Mouse (Mus musculus) MEL (cell line): ENCODE results near the gene Aspscr1. TPM values are rescaled to one million over a fixed set of nuclear protein-coding genes. Genes with fewer than 3 reads are reported as not detected.

Experiments used
- DNase-seq: peaks from one replicate; pipeline ENCODE4 v3.0.0; 2011; ENCODE audit warnings: low read depth, low spot score
- H3K27ac ChIP-seq: 2 replicates; pipeline ENCODE4 v1.5.1; 2012; ENCODE audit warnings: low read depth, mild to moderate bottlenecking, control low read depth, low read length, moderate library complexity; ENCODE audit not compliant: control insufficient read depth
- H3K27me3 ChIP-seq, 2 experiments: fragments of 150-350 bp in 1 of 2; sonication (generic) in 1 of 2; 2 replicates each; pipeline ENCODE4 v1.6.1; 2012; ENCODE audit warnings: low read length in 2 of 2, mild to moderate bottlenecking in 2 of 2, improper control_type of control experiment in 1 of 2, moderate library complexity in 1 of 2; ENCODE audit not compliant: insufficient read depth in 2 of 2, control insufficient read depth in 1 of 2
- H3K36me3 ChIP-seq, 2 experiments: 2 replicates each; pipeline ENCODE4 v1.6.1; 2012 to 2014; ENCODE audit warnings: low read length in 2 of 2, improper control_type of control experiment in 1 of 2, inconsistent platforms in 1 of 2, mild to moderate bottlenecking in 1 of 2; ENCODE audit not compliant: insufficient read depth in 2 of 2, control insufficient read depth in 1 of 2
- H3K4me1 ChIP-seq, 2 experiments: fragments of 150-350 bp in 1 of 2; sonication (generic) in 1 of 2; 2 replicates each; pipeline ENCODE4 v1.6.1; 2012; ENCODE audit warnings: low read length in 2 of 2, improper control_type of control experiment in 1 of 2, mild to moderate bottlenecking in 1 of 2; ENCODE audit not compliant: insufficient read depth in 2 of 2, control insufficient read depth in 1 of 2
- H3K4me3 ChIP-seq, 2 experiments: fragments of 150-350 bp in 1 of 2; sonication (generic) in 1 of 2; 2 replicates each; pipeline ENCODE4 v1.5.1; 2012; ENCODE audit warnings: low read depth in 2 of 2, low read length in 2 of 2, mild to moderate bottlenecking in 2 of 2, moderate library complexity in 2 of 2, control low read depth in 1 of 2, improper control_type of control experiment in 1 of 2; ENCODE audit not compliant: control insufficient read depth in 1 of 2, insufficient read depth in 1 of 2
- H3K79me2 ChIP-seq: 2 replicates; pipeline ENCODE4 v1.6.1; 2012; ENCODE audit warnings: mild to moderate bottlenecking, low read length, moderate library complexity; ENCODE audit not compliant: control insufficient read depth, poor library complexity, insufficient read depth
- H3K9ac ChIP-seq: 2 replicates; pipeline ENCODE4 v1.6.1; 2012; ENCODE audit warnings: low read depth, mild to moderate bottlenecking, control low read depth, low read length, moderate library complexity; ENCODE audit not compliant: control insufficient read depth, poor library complexity, severe bottlenecking
- H3K9me3 ChIP-seq: fragments of 150-350 bp; sonication (generic); replicated peaks from 2 replicates; pipeline ENCODE4 v1.6.1; 2012; ENCODE audit warnings: mild to moderate bottlenecking, low read length, improper control_type of control experiment, moderate library complexity; ENCODE audit not compliant: insufficient read depth
- CHD2 ChIP-seq: IDR thresholded peaks from 2 replicates; pipeline ENCODE4 v1.6.1; 2011; ENCODE audit warnings: low read length, improper control_type of control experiment
- EP300 ChIP-seq, 2 experiments: IDR thresholded peaks; 2 replicates each; pipeline ENCODE4 v1.6.1; 2011; ENCODE audit warnings: improper control_type of control experiment in 2 of 2, low read length in 2 of 2, low read depth in 1 of 2, mild to moderate bottlenecking in 1 of 2
- GABPA ChIP-seq: IDR thresholded peaks from 2 replicates; pipeline ENCODE4 v1.6.1; 2012; ENCODE audit warnings: low read depth, mild to moderate bottlenecking, inconsistent platforms, low read length, improper control_type of control experiment, moderate library complexity
- KAT2A ChIP-seq: conservative IDR thresholded peaks from 2 replicates; pipeline ENCODE4 v1.6.1; 2012; ENCODE audit warnings: low read depth, low read length, improper control_type of control experiment, inconsistent platforms
- MXI1 ChIP-seq: IDR thresholded peaks from 2 replicates; pipeline ENCODE4 v1.6.1; 2011; ENCODE audit warnings: mild to moderate bottlenecking, low read depth, low read length, improper control_type of control experiment
- POLR2AphosphoS2 ChIP-seq: IDR thresholded peaks from 2 replicates; pipeline ENCODE4 v1.6.1; 2011; ENCODE audit warnings: low read length, improper control_type of control experiment
- POLR2AphosphoS5 ChIP-seq: IDR thresholded peaks from 2 replicates; pipeline ENCODE4 v1.6.1; 2012; ENCODE audit warnings: low read depth, borderline replicate concordance, mild to moderate bottlenecking, inconsistent platforms, low read length, moderate library complexity, mixed read lengths
- RCOR1 ChIP-seq: IDR thresholded peaks from 2 replicates; pipeline ENCODE4 v1.6.1; 2012; ENCODE audit warnings: low read depth, mild to moderate bottlenecking, inconsistent platforms, low read length, improper control_type of control experiment
- SIN3A ChIP-seq: IDR thresholded peaks from 2 replicates; pipeline ENCODE4 v1.6.1; 2012; ENCODE audit warnings: low read length, improper control_type of control experiment, inconsistent platforms
- ZKSCAN1 ChIP-seq: IDR thresholded peaks from 2 replicates; pipeline ENCODE4 v1.6.1; 2012; ENCODE audit warnings: low read depth, mild to moderate bottlenecking, inconsistent platforms, low read length, improper control_type of control experiment, moderate library complexity
- ZMIZ1 ChIP-seq: IDR thresholded peaks from 2 replicates; pipeline ENCODE4 v1.6.1; 2012; ENCODE audit warnings: low read depth, mild to moderate bottlenecking, inconsistent platforms, low read length, improper control_type of control experiment, moderate library complexity
- polyA plus RNA-seq, 2 experiments: library from polyadenylated mRNA; stranded (reverse) in 1 of 2; unstranded in 1 of 2; fragments of >175 nt in 1 of 2; fragments of >200 nt in 1 of 2; gene quantifications; 2 replicates each; pipeline versions ENCODE4 v1.2.1 to v1.2.4; 2012; ENCODE audit warnings: low replicate concordance in 2 of 2, low read depth in 1 of 2; ENCODE audit not compliant: insufficient read length in 2 of 2, insufficient read depth in 1 of 2, missing spikeins in 1 of 2
- total RNA-seq: library from RNA; depleted of rRNA; stranded (reverse); fragments of 300-350 nt; gene quantifications from 2 replicates; pipeline ENCODE4 v1.2.3, GENCODE M21; 2012

Gene Aspscr1
- total and polyA plus RNA-seq, 3 experiments = 36.2 to 72.5 TPM; not detected in 1

- H3K27ac ChIP-seq = no peak overlapping the region
- DNase-seq = no peak
- no peaks in the 10 kb centered on the region for H3K79me2 ChIP-seq
- H3K9me3 ChIP-seq = no peaks in the 10 kb centered on the region
- H3K4me1 ChIP-seq = no peaks in the 10 kb centered on the region
- TF ChIP-seq POLR2AphosphoS5 = no peak
- TF ChIP-seq ZKSCAN1 = no peak
- H3K9ac ChIP-seq = no peak overlapping the region
- no peaks in the 10 kb centered on the region; a peak in 1 of 4 replicates for H3K36me3 ChIP-seq
- no peak overlapping the region for H3K4me3 ChIP-seq
- no peaks in the 10 kb centered on the region for H3K27me3 ChIP-seq
Measured at GRCm38 (mm10) chr11:120704486-120705325, 31.9 kb downstream of the Aspscr1 start.

- DNase-seq = no peak
Measured at GRCm38 (mm10) chr11:120706120-120706519, 33.3 kb downstream of the Aspscr1 start.

GRCm38 (mm10) chr11:120707225-120707624, 34.5 kb downstream of the Aspscr1 start:
- TF ChIP-seq CHD2 (no peak), ZMIZ1 (no peak), KAT2A (no peak)
- TF ChIP-seq, all 39 proteins: peak for 0
- Histone ChIP-seq H3K9ac (no peak overlapping the region), H3K79me2 (no peaks in the 10 kb centered on the region), H3K9me3 (no peaks in the 10 kb centered on the region), H3K4me3 (no peak overlapping the region), H3K27me3 (no peaks in the 10 kb centered on the region), H3K4me1 (no peaks in the 10 kb centered on the region), H3K27ac (no peak overlapping the region), H3K36me3 (no peaks in the 10 kb centered on the region; a peak in 1 of 4 replicates)
- no peak for DNase-seq

More at GRCm38 (mm10) chr11:120706120-120706519, 33.3 kb downstream of the Aspscr1 start:
- no peaks in the 10 kb centered on the region; a peak in 1 of 4 replicates for H3K36me3 ChIP-seq
- TF ChIP-seq RCOR1 (no peak), EP300 (IDR thresholded peaks at IDR 0.05; ENCODE audit: low read depth in 1 of 2, low read length in 2 of 2) (no peak), GABPA (no peak), POLR2AphosphoS5 (no peak), POLR2AphosphoS2 (no peak), MXI1 (no peak), CHD2 (no peak), SIN3A (no peak)
- H3K4me3 ChIP-seq = no peak overlapping the region
- H3K9me3 ChIP-seq = no peaks in the 10 kb centered on the region
- no peaks in the 10 kb centered on the region for H3K79me2 ChIP-seq
- H3K27me3 ChIP-seq = no peaks in the 10 kb centered on the region
- no peaks in the 10 kb centered on the region for H3K4me1 ChIP-seq
- no peak overlapping the region for H3K27ac ChIP-seq
- no peak overlapping the region for H3K9ac ChIP-seq
